Mouse (Mus musculus): ENCODE data around the gene Nhlrc2.

DNA sequence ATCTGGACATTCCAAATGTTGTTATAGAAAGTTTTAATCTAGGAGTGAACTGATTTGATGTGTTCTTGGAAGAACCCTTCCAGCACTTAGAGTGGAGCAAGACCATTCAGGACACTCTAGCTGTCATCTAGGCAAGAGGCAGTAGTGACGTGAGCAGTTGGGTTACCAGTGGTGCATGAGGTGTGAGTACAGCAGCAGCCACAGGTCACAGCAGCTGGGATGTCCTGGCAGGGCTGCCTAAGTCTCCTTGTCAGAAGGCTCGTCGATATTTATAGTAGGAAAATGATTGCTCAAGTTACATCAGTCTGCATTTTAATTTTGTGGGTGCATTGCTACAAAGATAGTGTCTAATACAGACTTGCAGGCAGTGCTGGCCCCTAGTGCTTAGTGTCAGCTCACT, 42.2 kb downstream of the Nhlrc2 start:
- no peak for TF ChIP-seq CTCF (IDR thresholded peaks at IDR 0.05; ENCODE audit: borderline replicate concordance, extremely low read depth, insufficient read depth, insufficient read length)
- TF ChIP-seq POLR2A (IDR thresholded peaks at IDR 0.05; ENCODE audit: borderline replicate concordance, extremely low read depth, insufficient read depth, insufficient read length, poor library complexity, severe bottlenecking): no peak
